Mouse (Mus musculus): ENCODE measurements around the gene Kri1. TPM values are rescaled to one million over a fixed set of nuclear protein-coding genes. Genes with fewer than 3 reads are reported as not detected.
"Not testable (repeated sequence)": the region's sequence is repeated elsewhere in the genome, so short reads cannot be mapped to it uniquely, and the experiment has no call there.

Kri1 gene
- polyA plus RNA-seq, 1 experiment from 2014 or later: 16.3 TPM

GRCm38 (mm10) chr9:21324269-21324668 lies 36.5 kb upstream of the Kri1 start:
- H3K4me3 ChIP-seq: no peak overlapping the region
- H3K27me3 ChIP-seq: no peaks in the 10 kb centered on the region
- WGBS: 84% methylated on average over 11 of the region's 11 CpGs
- H3K4me2 ChIP-seq: no peak overlapping the region
- 0 out of 2 replicates have a peak, but pooled peaks cover 5% of the 10 kb centered on the region for H3K36me3 ChIP-seq
- ATAC-seq (ENCODE audit: low FRiP score): no peak
- H3K4me1 ChIP-seq (replicated peaks): peaks cover 21% of the 10 kb centered on the region
- H3K27ac ChIP-seq: no peak overlapping the region
- H3K9me3 ChIP-seq: no peaks in the 10 kb centered on the region
- no peak overlapping the region for H3K9ac ChIP-seq

GRCm38 (mm10) chr9:21322917-21323297 lies 35.1 kb upstream of the Kri1 start:
- not testable (repeated sequence) for H3K36me3 ChIP-seq; H3K9me3 ChIP-seq; H3K27ac ChIP-seq; H3K4me3 ChIP-seq; ATAC-seq (ENCODE audit: low FRiP score); H3K27me3 ChIP-seq; H3K9ac ChIP-seq
- 0 out of 2 replicates have a peak overlapping the region, but pooled peaks have one; percentile 96 for H3K4me2 ChIP-seq
- 85% methylated on average over 8 of the region's 8 CpGs for WGBS
- peaks cover 21% of the 10 kb centered on the region for H3K4me1 ChIP-seq (replicated peaks)

GRCm38 (mm10) chr9:21322211-21322916 lies 34.6 kb upstream of the Kri1 start:
- no peak overlapping the region for H3K9ac ChIP-seq
- 85% methylated on average over 19 of the region's 19 CpGs for WGBS

GRCm38 (mm10) chr9:21321513-21321835 lies 33.7 kb upstream of the Kri1 start:
- WGBS: 20% methylated on average over 6 of the region's 6 CpGs
- H3K4me1 ChIP-seq (replicated peaks): peaks cover 21% of the 10 kb centered on the region
- ATAC-seq (ENCODE audit: low FRiP score): peak; percentile 22; the same call in 1 of the 2 replicates
- H3K36me3 ChIP-seq: 0 out of 2 replicates have a peak, but pooled peaks cover 3% of the 10 kb centered on the region
- H3K9me3 ChIP-seq: no peaks in the 10 kb centered on the region
- H3K4me3 ChIP-seq: peak overlapping the region; percentile 78
- peak overlapping the region; percentile 86 for H3K9ac ChIP-seq
- peak overlapping the region; percentile 70; the same call in 1 of the 2 replicates for H3K27ac ChIP-seq
- peak overlapping the region; percentile 96 for H3K4me2 ChIP-seq
- no peaks in the 10 kb centered on the region for H3K27me3 ChIP-seq

More at GRCm38 (mm10) chr9:21322211-21322916, 34.6 kb upstream of the Kri1 start:
- Histone ChIP-seq H3K4me1 (replicated peaks) (peaks cover 21% of the 10 kb centered on the region), H3K9me3 (no peaks in the 10 kb centered on the region), H3K36me3 (0 out of 2 replicates have a peak, but pooled peaks cover 5% of the 10 kb centered on the region), H3K4me2 (peak overlapping the region; percentile 96), H3K27me3 (no peaks in the 10 kb centered on the region), H3K4me3 (peak overlapping the region; percentile 78), H3K27ac (no peak overlapping the region)
- ATAC-seq (ENCODE audit: low FRiP score): no peak

- Histone ChIP-seq H3K27me3 (no peaks in the 10 kb centered on the region), H3K4me1 (replicated peaks) (peaks cover 21% of the 10 kb centered on the region), H3K27ac (peak within 1 kb of the TSS; percentile 70), H3K4me3 (peak within 1 kb of the TSS; percentile 78), H3K9ac (peak within 1 kb of the TSS; percentile 86), H3K36me3 (0 out of 2 replicates have a peak, but pooled peaks cover 2% of the 10 kb centered on the region), H3K9me3 (no peaks in the 10 kb centered on the region), H3K4me2 (peak within 1 kb of the TSS; percentile 96)
- ATAC-seq (ENCODE audit: low FRiP score): peak; percentile 92
- WGBS: under 1% methylated on average over 52 of the region's 52 CpGs
Measured at GRCm38 (mm10) chr9:21320619-21321512, 33.1 kb upstream of the Kri1 start, which contains the start of gene Slc44a2. Slc44a2 (plus strand) TSS chr9:21320698.

- Histone ChIP-seq H3K9me3 (no peaks in the 10 kb centered on the region), H3K4me2 (peak overlapping the region; percentile 96), H3K27me3 (no peaks in the 10 kb centered on the region), H3K9ac (peak overlapping the region; percentile 86), H3K4me3 (peak overlapping the region; percentile 78), H3K4me1 (replicated peaks) (peaks cover 21% of the 10 kb centered on the region), H3K27ac (no peak overlapping the region; the same call in 1 of the 2 replicates), H3K36me3 (0 out of 2 replicates have a peak, but pooled peaks cover 2% of the 10 kb centered on the region)
- WGBS: 29% methylated on average over 4 of the region's 4 CpGs
- ATAC-seq (ENCODE audit: low FRiP score): peak; percentile 59
Measured at GRCm38 (mm10) chr9:21320280-21320618, 32.5 kb upstream of the Kri1 start.

GRCm38 (mm10) chr9:21319503-21319902 lies 31.7 kb upstream of the Kri1 start:
- no peak overlapping the region for H3K27ac ChIP-seq
- 0 out of 2 replicates have a peak, but pooled peaks cover 2% of the 10 kb centered on the region for H3K36me3 ChIP-seq
- no peaks in the 10 kb centered on the region for H3K9me3 ChIP-seq
- no peak overlapping the region for H3K4me2 ChIP-seq
- 95% methylated on average over 4 of the region's 4 CpGs for WGBS
- peaks cover 21% of the 10 kb centered on the region for H3K4me1 ChIP-seq (replicated peaks)
- no peak overlapping the region for H3K9ac ChIP-seq
- no peak for ATAC-seq (ENCODE audit: low FRiP score)
- H3K4me3 ChIP-seq: no peak overlapping the region
- no peaks in the 10 kb centered on the region for H3K27me3 ChIP-seq

- no peak for ATAC-seq (ENCODE audit: low FRiP score)
- H3K27ac ChIP-seq: no peak overlapping the region
- H3K9me3 ChIP-seq: no peaks in the 10 kb centered on the region
- no peaks in the 10 kb centered on the region for H3K36me3 ChIP-seq
- H3K4me2 ChIP-seq: no peak overlapping the region
- no peaks in the 10 kb centered on the region for H3K27me3 ChIP-seq
- WGBS: 92% methylated on average over 6 of the region's 6 CpGs
- no peak overlapping the region for H3K4me3 ChIP-seq
- peaks cover 21% of the 10 kb centered on the region for H3K4me1 ChIP-seq (replicated peaks)
- H3K9ac ChIP-seq: no peak overlapping the region
Measured at GRCm38 (mm10) chr9:21318792-21319191, 31.0 kb upstream of the Kri1 start.

GRCm38 (mm10) chr9:21316696-21317095 lies 28.9 kb upstream of the Kri1 start:
- Histone ChIP-seq H3K27me3 (peaks cover 11% of the 10 kb centered on the region), H3K9me3 (no peaks in the 10 kb centered on the region), H3K4me3 (no peak overlapping the region), H3K4me1 (replicated peaks) (peaks cover 10% of the 10 kb centered on the region), H3K9ac (no peak overlapping the region), H3K4me2 (no peak overlapping the region), H3K27ac (no peak overlapping the region), H3K36me3 (no peaks in the 10 kb centered on the region)
- ATAC-seq (ENCODE audit: low FRiP score): no peak
- 81% methylated on average over 7 of the region's 7 CpGs for WGBS

GRCm38 (mm10) chr9:21315421-21315820 lies 27.7 kb upstream of the Kri1 start:
- Histone ChIP-seq H3K27ac (no peak overlapping the region), H3K4me2 (no peak overlapping the region), H3K27me3 (peaks cover 18% of the 10 kb centered on the region), H3K9ac (no peak overlapping the region), H3K9me3 (no peaks in the 10 kb centered on the region), H3K4me3 (no peak overlapping the region), H3K36me3 (no peaks in the 10 kb centered on the region), H3K4me1 (replicated peaks) (peaks cover 3% of the 10 kb centered on the region; the same call in 1 of the 2 replicates)
- ATAC-seq (ENCODE audit: low FRiP score): no peak
- WGBS: 55% methylated on average over 5 of the region's 5 CpGs

- Histone ChIP-seq H3K36me3 (no peaks in the 10 kb centered on the region), H3K27ac (no peak overlapping the region), H3K9me3 (no peaks in the 10 kb centered on the region), H3K27me3 (peaks cover 18% of the 10 kb centered on the region), H3K4me2 (no peak overlapping the region), H3K9ac (no peak overlapping the region), H3K4me3 (no peak overlapping the region), H3K4me1 (replicated peaks) (no peaks in the 10 kb centered on the region)
- ATAC-seq (ENCODE audit: low FRiP score): no peak
- 94% methylated on average over 9 of the region's 9 CpGs for WGBS
Measured at GRCm38 (mm10) chr9:21314367-21315140, 26.8 kb upstream of the Kri1 start.

- H3K36me3 ChIP-seq: no peaks in the 10 kb centered on the region
- no peaks in the 10 kb centered on the region for H3K4me1 ChIP-seq (replicated peaks)
- no peak overlapping the region for H3K4me3 ChIP-seq
- no peaks in the 10 kb centered on the region for H3K9me3 ChIP-seq
- no peak overlapping the region for H3K27ac ChIP-seq
- H3K4me2 ChIP-seq: no peak overlapping the region
- peaks cover 18% of the 10 kb centered on the region for H3K27me3 ChIP-seq
- no peak for ATAC-seq (ENCODE audit: low FRiP score)
- 7% methylated on average over 11 of the region's 11 CpGs for WGBS
- no peak overlapping the region for H3K9ac ChIP-seq
Measured at GRCm38 (mm10) chr9:21313394-21313793, 25.6 kb upstream of the Kri1 start.

All from hindbrain, embryonic 13.5 days (tissue).